Mouse (Mus musculus): ENCODE results near the gene Aes. TPM values are rescaled to one million over a fixed set of nuclear protein-coding genes. Genes with fewer than 3 reads are reported as not detected.

The Aes gene
- total and polyA plus RNA-seq, 3 experiments = 182 to 1,535 (median 400) TPM

- peaks cover 69% of the 10 kb centered on the region for H3K4me1 ChIP-seq (ENCODE audit: insufficient read depth, low read depth, low read length)
- no peaks in the 10 kb centered on the region for H3K9me3 ChIP-seq (replicated peaks)
- H3K36me3 ChIP-seq (replicated peaks) = peaks cover 70% of the 10 kb centered on the region
- H3K4me3 ChIP-seq (ENCODE audit: low read depth, low read length) = peak overlapping the region; percentile 50; the same call in 1 of the 2 replicates
- DNase-seq (ENCODE audit: low spot score) (no peak), ATAC-seq (ENCODE audit: extremely low read depth, insufficient number of reproducible peaks, low FRiP score, poor library complexity, severe bottlenecking) (no peak)
- TF ChIP-seq CTCF (IDR thresholded peaks at IDR 0.05; ENCODE audit: low read depth, low read length) = no peak
- no peak for TF ChIP-seq GATA1 (IDR thresholded peaks at IDR 0.05; ENCODE audit: borderline replicate concordance, low read length)
- TF ChIP-seq TAL1 (conservative IDR thresholded peaks at IDR 0.05; ENCODE audit: low read depth, low read length) = no peak
- no peaks in the 10 kb centered on the region for H3K27me3 ChIP-seq (ENCODE audit: insufficient read depth, low read length)
Measured at GRCm38 (mm10) chr10:81564216-81564615, 4.9 kb downstream of the Aes start.

- TF ChIP-seq GATA2 (IDR thresholded peaks at IDR 0.05; ENCODE audit: borderline replicate concordance, low read depth, low read length) (no peak), CTCF (IDR thresholded peaks at IDR 0.05; ENCODE audit: low read depth, low read length) (peak; percentile 47; the same call in 1 of the 2 replicates)
- peaks cover 3% of the 10 kb centered on the region; the same call in 1 of the 2 replicates for H3K27me3 ChIP-seq (ENCODE audit: insufficient read depth, low read length)
- no peak overlapping the region for H3K4me3 ChIP-seq (ENCODE audit: low read depth, low read length)
- H3K4me1 ChIP-seq (ENCODE audit: insufficient read depth, low read depth, low read length) = peaks cover 75% of the 10 kb centered on the region
- no peaks in the 10 kb centered on the region for H3K9me3 ChIP-seq (replicated peaks)
- ATAC-seq (ENCODE audit: extremely low read depth, insufficient number of reproducible peaks, low FRiP score, poor library complexity, severe bottlenecking) (no peak), DNase-seq (ENCODE audit: low spot score) (peak; percentile 51)
- peaks cover 70% of the 10 kb centered on the region for H3K36me3 ChIP-seq (replicated peaks)
Measured at GRCm38 (mm10) chr10:81564734-81565133, 5.4 kb downstream of the Aes start.

- no peak for DNase-seq (ENCODE audit: low spot score)
- TF ChIP-seq POLR2AphosphoS5 (IDR thresholded peaks at IDR 0.05; ENCODE audit: insufficient replicate concordance, low read depth, low read length) = no peak
- TF ChIP-seq GATA2 (IDR thresholded peaks at IDR 0.05; ENCODE audit: borderline replicate concordance, low read depth, low read length) = no peak
- TF ChIP-seq CTCF (IDR thresholded peaks at IDR 0.05; ENCODE audit: low read depth, low read length) = no peak
- TF ChIP-seq TAL1 (conservative IDR thresholded peaks at IDR 0.05; ENCODE audit: low read depth, low read length) = no peak
- TF ChIP-seq GATA1 (IDR thresholded peaks at IDR 0.05; ENCODE audit: borderline replicate concordance, low read length) = no peak
- H3K27me3 ChIP-seq (ENCODE audit: insufficient read depth, low read length) = peaks cover 5% of the 10 kb centered on the region; the same call in 1 of the 2 replicates
- no peak for ATAC-seq (ENCODE audit: extremely low read depth, insufficient number of reproducible peaks, low FRiP score, poor library complexity, severe bottlenecking)
- no peak overlapping the region for H3K4me3 ChIP-seq (ENCODE audit: low read depth, low read length)
- peaks cover 78% of the 10 kb centered on the region for H3K4me1 ChIP-seq (ENCODE audit: insufficient read depth, low read depth, low read length)
- H3K9me3 ChIP-seq (replicated peaks) = no peaks in the 10 kb centered on the region
- peaks cover 70% of the 10 kb centered on the region for H3K36me3 ChIP-seq (replicated peaks)
Measured at GRCm38 (mm10) chr10:81565257-81566228, 6.3 kb downstream of the Aes start.

GRCm38 (mm10) chr10:81568381-81569191 is 9.3 kb downstream of the Aes start:
- peaks cover 23% of the 10 kb centered on the region for H3K27me3 ChIP-seq (ENCODE audit: insufficient read depth, low read length)
- no peak for TF ChIP-seq CTCF (IDR thresholded peaks at IDR 0.05; ENCODE audit: low read depth, low read length)
- TF ChIP-seq GATA1 (IDR thresholded peaks at IDR 0.05; ENCODE audit: borderline replicate concordance, low read length) = no peak
- no peak for TF ChIP-seq GATA2 (IDR thresholded peaks at IDR 0.05; ENCODE audit: borderline replicate concordance, low read depth, low read length)
- no peak for TF ChIP-seq TAL1 (conservative IDR thresholded peaks at IDR 0.05; ENCODE audit: low read depth, low read length)
- TF ChIP-seq POLR2AphosphoS5 (IDR thresholded peaks at IDR 0.05; ENCODE audit: insufficient replicate concordance, low read depth, low read length) = no peak
- ATAC-seq (ENCODE audit: extremely low read depth, insufficient number of reproducible peaks, low FRiP score, poor library complexity, severe bottlenecking) (no peak), DNase-seq (ENCODE audit: low spot score) (no peak)
- no peak overlapping the region; the same call in 1 of the 2 replicates for H3K4me3 ChIP-seq (ENCODE audit: low read depth, low read length)
- H3K4me1 ChIP-seq (ENCODE audit: insufficient read depth, low read depth, low read length) = peaks cover 80% of the 10 kb centered on the region
- peaks cover 42% of the 10 kb centered on the region for H3K36me3 ChIP-seq (replicated peaks)
- H3K9me3 ChIP-seq (replicated peaks) = no peaks in the 10 kb centered on the region

DNA sequence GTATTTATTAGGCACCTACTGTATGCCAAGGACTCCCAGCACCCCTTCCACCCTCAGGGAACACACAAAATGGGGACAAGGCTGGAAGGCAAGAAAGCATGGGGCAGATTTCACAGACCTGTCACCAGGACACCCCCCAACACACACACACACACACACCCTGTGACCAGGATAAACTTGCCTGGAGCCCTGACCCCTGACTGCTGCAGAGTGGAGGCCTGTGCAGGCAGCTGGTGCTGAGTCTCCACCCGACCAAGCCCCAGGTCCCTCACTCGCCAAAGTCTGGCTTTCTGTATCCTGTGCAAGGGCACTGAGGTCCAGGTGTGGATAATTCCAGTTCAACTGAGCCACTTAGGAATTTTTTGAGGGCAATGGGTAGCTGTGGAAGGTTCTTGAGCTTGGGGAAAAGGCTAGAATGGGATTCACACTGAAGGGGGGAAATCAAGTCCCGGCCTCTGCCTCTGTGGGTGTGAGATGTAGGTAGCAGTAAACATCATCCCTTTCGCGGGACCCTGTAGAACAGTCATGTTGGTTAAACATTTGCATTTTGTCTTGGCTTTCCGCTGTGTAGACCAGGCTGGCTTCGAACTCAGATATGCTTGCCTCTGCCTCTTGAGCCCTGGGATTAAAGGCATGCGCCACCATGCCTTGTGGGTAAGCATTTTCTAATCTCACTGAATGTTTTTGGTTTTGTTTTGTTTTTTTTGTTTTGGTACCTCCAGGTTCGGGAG is 10.4 kb downstream of the Aes start:
- ATAC-seq (ENCODE audit: extremely low read depth, insufficient number of reproducible peaks, low FRiP score, poor library complexity, severe bottlenecking) (no peak), DNase-seq (ENCODE audit: low spot score) (no peak)
- TF ChIP-seq POLR2AphosphoS5 (IDR thresholded peaks at IDR 0.05; ENCODE audit: insufficient replicate concordance, low read depth, low read length) = no peak
- TF ChIP-seq GATA1 (IDR thresholded peaks at IDR 0.05; ENCODE audit: borderline replicate concordance, low read length) = no peak
- no peak for TF ChIP-seq CTCF (IDR thresholded peaks at IDR 0.05; ENCODE audit: low read depth, low read length)
- no peak for TF ChIP-seq GATA2 (IDR thresholded peaks at IDR 0.05; ENCODE audit: borderline replicate concordance, low read depth, low read length)
- Histone ChIP-seq H3K36me3 (replicated peaks) (peaks cover 32% of the 10 kb centered on the region), H3K4me3 (ENCODE audit: low read depth, low read length) (no peak overlapping the region), H3K27me3 (ENCODE audit: insufficient read depth, low read length) (peaks cover 32% of the 10 kb centered on the region), H3K4me1 (ENCODE audit: insufficient read depth, low read depth, low read length) (peaks cover 79% of the 10 kb centered on the region), H3K9me3 (replicated peaks) (no peaks in the 10 kb centered on the region)

All from G1E (cell line).